Mouse (Mus musculus) adrenal gland, adult 18-20 months (tissue): Measurements from ENCODE around the gene Hs3st2. TPM values are rescaled to one million over a fixed set of nuclear protein-coding genes. Genes with fewer than 3 reads are reported as not detected.
"Not testable (repeated sequence)": the region's sequence is repeated elsewhere in the genome, so short reads cannot be mapped to it uniquely, and the experiment has no call there.

Experiments used
- DNase-seq, 2 experiments: peaks; one replicate each; pipeline ENCODE4 v3.0.0; 2021 to 2022; ENCODE audit warnings: low spot score in 2 of 2
- long read RNA-seq, 2 experiments: library from polyadenylated mRNA; stranded (forward); transcript quantifications; one replicate each; pipeline ENCODE4 v2.0.0; 2021
- total RNA-seq, 2 experiments: library from RNA; stranded (reverse); gene quantifications; 1 replicate in 1 of 2; 2 replicates in 1 of 2; pipeline ENCODE4 v1.2.3; 2021

Gene Hs3st2
- 1 to 10 TPM; 4.2 to 5.4 TPM for total RNA-seq
- long read RNA-seq, experiment 1, transcript Hs3st2-201 (2 exons, 2,278 nt): major isoform, 5 of 5 reads
- long read RNA-seq, experiment 1, partial matches to known transcripts: 0 of 5 reads
- long read RNA-seq, experiment 1, other reads (novel, unspliced or antisense): 0 of 5 reads
- long read RNA-seq, experiment 2, transcript Hs3st2-201 (2 exons, 2,278 nt): major isoform, 6 of 6 reads
- long read RNA-seq, experiment 2, partial matches to known transcripts: 0 of 6 reads
- long read RNA-seq, experiment 2, other reads (novel, unspliced or antisense): 0 of 6 reads

DNA sequence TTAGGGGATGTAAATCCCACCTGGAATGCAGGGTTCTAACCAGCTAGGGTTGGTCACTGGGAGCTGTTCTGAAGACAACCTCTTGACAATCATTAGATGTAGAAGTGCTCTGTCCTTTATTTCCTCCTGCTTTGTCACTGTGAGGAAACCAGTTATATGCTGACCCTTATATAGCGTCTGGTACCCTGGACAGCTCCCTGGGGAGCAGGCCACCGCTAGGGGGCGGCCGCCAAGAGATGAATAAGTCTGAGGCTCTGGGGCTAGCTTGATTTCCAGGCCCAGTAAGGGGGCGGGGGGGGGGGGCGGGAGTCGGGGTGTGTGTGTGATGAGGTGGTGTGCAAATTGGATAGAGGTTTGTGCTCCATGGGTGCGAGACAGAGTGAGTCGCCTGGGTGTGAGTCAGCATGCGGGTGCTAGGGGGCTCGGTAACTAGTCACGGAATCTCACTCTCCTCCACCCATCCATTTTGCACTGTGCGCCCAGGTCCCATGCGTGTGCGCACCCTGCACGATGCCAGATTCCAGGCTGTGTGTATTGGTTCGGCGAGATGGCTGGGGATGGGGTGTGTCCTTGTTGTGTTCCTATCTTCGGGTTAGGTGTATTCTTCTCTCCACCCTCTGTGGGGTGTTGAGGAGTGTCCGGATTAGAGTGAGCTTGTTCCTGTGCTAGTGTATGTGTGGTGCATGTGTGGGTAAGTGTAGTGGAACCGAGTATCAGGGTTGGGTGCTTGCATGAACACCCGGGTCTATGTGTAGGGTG, at the start of gene Hs3st2:
Gene Hs3st2, plus strand, starts transcription at position 635 of the 759 bp plus-strand sequence.
- peak; percentile 24 to 37 for DNase-seq

- DNase-seq: no peak
Measured at GRCm38 (mm10) chr7:121348284-121348963, 43.2 kb upstream of the Hs3st2 start.

DNA sequence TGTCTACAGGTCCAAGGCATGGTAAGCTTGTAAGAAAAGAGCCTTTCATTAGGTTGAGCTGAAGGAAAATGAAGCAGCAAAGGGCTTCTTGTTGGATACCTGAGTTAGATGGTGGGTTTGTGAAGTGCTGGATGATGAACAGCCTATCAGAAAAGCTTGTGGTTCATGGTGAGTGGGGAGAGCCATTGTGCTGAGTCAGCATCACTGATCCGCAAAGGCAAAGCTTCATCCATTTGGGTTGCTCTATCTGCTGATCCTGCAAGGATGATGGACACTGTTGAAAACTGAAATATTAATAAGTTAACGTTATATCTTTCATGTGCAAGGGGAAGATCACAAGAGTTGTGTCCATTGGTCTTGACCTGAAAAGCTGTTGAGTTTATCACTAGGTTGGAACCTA, 40.0 kb upstream of the Hs3st2 start:
- no peak for DNase-seq

DNA sequence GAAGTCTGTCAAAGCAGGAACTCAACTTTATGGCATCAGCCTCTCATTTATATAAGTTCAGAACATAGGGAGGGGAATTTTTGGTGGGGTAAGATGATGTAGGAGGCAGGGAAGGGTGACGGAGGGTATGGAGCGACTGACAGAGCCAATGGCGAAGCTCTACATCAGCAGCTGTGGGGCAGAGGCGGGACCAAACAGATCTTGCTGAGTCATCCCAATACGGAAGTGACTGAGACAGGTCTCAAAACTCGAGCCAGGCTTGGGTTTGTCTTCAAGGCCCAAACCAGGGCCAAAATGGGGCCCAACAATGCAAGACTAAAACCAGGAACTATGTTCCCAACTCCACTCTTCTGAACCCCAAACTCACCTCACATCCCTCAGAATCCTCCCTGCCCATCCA, 30.2 kb upstream of the Hs3st2 start:
- not testable (repeated sequence) for DNase-seq

- no peak for DNase-seq
Measured at GRCm38 (mm10) chr7:121365584-121365983, 26.1 kb upstream of the Hs3st2 start.

- DNase-seq: peak in 1 of 2 experiments; percentile 3
Measured at GRCm38 (mm10) chr7:121367185-121367584, 24.5 kb upstream of the Hs3st2 start.

- no peak for DNase-seq
Measured at GRCm38 (mm10) chr7:121371990-121372389, 19.7 kb upstream of the Hs3st2 start.

- no peak for DNase-seq
Measured at GRCm38 (mm10) chr7:121375456-121375855, 16.2 kb upstream of the Hs3st2 start.

DNA sequence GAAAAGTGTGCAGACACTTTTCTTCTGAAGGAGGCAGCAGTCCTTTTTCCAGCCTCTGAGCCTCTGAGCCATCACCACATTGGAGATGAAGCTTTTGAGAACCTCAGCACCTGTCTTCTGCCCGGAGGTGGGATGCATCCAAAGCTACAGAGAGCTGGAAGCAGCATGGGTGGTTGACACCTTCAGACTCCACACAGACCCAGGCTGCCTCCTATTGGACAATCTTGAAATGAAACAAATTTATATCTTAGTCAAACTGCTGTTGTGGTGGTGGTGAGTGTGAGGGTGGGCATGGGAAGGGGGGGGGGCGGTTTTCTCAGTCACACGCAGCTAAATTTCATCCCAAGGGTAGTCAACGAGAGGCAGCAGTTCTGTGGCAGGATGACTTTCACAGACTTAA, 12.7 kb upstream of the Hs3st2 start:
- DNase-seq: no peak

GRCm38 (mm10) chr7:121391984-121392739, 503 bp downstream of the Hs3st2 start:
- peak in 1 of 2 experiments; percentile 5 for DNase-seq

- DNase-seq: no peak
Measured at GRCm38 (mm10) chr7:121392740-121392993, 1.0 kb downstream of the Hs3st2 start.

DNA sequence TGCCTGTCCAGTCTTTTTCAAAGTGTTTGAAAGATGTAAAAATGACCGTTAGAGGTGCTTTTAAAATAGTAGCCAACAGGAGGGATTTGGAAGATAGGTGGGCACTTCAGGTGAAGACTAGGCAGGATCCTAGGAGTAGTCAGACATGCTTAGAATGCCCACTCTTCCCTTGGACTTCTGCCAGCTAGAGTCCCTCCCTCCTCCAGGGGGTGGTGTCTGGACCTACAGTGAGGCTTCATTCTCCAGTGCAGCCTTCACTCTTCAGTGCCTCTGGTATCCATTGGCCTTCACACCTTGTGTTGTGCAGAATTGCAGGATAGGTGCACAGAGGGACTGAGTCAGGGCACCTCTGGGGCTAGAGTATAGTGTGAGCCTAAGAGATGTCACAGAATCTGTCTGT, 2.2 kb downstream of the Hs3st2 start:
- no peak for DNase-seq

GRCm38 (mm10) chr7:121394875-121395274, 3.2 kb downstream of the Hs3st2 start:
- DNase-seq: no peak

DNA sequence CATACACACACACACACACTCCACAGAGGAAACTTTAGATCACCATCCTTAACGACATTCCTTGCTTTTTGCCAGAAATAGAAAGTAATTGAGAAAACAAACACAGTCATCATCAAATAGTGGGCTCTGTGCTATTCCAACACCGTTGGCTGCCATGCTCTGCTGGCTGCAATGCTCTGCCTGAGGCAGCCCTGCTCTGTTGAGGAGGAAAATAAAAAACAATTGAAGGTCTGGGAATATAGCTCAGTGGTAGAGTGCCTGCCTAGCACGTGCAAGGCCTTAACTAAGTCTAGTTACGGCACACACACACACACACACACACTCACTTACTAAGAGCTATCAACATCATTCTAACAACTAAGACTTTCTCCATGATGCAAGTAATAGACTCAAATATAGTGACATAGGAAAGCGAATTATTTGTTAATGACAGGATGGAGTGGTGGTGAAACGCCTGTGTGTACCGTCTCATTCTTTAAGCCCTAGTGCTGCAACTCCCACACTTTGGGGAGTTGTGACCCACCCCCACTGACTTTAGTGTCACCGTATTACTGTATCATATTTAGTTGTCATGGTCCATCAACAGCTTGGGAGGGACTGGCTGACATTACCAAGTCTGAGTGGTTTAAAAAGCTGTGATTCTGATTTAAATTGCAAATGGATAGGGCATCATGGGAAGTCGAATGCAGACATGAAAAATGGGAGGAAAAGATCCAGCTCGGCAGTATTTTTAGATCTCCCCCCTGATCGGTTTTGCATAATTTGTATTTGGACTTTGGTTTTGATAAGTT, 19.3 kb downstream of the Hs3st2 start:
- no peak for DNase-seq

DNA sequence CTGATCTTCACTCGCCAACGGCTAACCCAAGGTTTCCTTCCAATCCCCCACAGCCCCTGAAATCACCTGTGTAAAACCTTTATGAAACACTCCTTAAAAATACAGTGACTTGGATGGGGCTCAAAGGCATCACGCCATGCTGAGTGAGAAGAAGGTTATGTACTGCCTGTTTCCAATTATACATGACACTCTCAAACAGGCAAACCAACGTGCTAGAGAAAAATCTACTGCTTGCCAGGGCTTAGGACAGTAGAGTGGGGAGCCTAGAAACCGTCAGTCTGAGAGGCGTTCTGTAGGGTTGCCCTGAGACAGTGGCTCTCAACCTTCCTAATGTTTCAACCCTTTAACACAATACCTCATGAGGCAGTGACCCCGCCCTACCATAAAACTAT, 19.8 kb downstream of the Hs3st2 start:
- DNase-seq: no peak

DNA sequence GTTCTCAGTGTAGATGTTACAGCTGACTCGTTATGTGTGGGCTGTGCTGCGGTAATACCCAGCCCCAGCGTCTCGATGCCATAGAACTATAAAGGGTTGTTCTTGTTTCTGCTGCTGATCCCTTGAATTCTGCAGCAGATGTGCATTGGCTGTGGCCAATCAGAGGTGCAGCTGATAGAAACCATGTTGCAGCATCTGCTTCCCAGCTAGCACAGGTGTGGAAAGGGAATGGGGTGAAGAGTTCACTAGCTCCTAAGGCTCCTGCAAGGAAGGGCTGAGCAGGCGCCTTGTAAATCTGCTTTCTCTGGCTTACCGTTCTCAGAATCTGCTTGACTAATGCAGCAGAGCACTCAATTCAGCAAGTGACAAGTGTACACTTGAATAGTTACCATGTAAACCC, 45.2 kb downstream of the Hs3st2 start:
- no peak for DNase-seq

DNA sequence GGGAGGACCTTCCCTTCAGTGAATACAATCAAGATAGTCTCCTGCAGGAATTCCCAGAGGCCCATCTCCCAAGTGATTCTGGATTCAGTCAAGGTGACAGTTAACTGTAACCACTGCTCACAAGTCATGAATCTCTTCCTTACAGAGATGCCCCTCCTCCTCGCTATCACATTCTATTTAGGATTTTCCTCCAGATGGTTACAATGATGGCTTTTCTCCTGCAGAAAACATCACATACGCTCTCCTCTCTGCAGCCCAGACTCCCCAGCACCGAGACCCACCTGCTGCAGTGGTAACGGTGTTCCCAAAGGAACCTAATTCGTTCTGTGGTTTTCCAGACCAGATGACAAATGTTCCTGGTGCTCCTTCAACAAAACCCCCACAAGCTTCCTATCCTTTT, 49.5 kb downstream of the Hs3st2 start:
- no peak for DNase-seq

GRCm38 (mm10) chr7:121444336-121444735, 52.7 kb downstream of the Hs3st2 start:
- DNase-seq: no peak

DNA sequence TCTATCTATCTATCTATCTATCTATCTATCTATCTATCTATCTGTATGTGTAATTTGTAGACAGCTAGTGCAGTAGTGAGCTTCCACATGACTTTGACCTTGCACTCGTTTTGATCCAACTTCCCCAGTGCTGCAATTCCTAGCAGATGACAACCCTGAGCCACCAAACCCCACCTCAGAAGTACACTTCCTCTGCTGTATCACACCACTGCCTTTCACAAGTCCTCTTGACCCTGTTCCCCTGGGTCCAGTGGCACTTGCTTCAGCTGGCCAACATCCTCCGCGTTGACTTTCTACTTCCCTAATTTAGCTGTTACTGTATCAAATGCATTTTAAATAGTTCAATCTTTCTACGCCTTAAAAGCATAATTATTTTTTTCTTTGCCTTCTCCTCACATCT, 54.6 kb downstream of the Hs3st2 start:
- no peak for DNase-seq

- DNase-seq: no peak
Measured at GRCm38 (mm10) chr7:121450951-121451843, 59.5 kb downstream of the Hs3st2 start.
